Mouse (Mus musculus) CH12.LX (cell line): ENCODE measurements around the gene Sh3rf3. TPM values are rescaled to one million over a fixed set of nuclear protein-coding genes. Genes with fewer than 3 reads are reported as not detected.

Experiments
- DNase-seq: peaks from one replicate; pipeline ENCODE4 v3.0.0-alpha.2; 2013; ENCODE audit errors: extremely low read depth
- H3K27ac ChIP-seq: 2 replicates; pipeline ENCODE4 v1.5.1; 2012; ENCODE audit warnings: low read depth, mild to moderate bottlenecking, control low read depth, moderate library complexity; ENCODE audit not compliant: insufficient read depth
- H3K27me3 ChIP-seq: replicated peaks from 2 replicates; pipeline ENCODE3; 2012; ENCODE audit warnings: inconsistent platforms
- H3K36me3 ChIP-seq, 2 experiments: replicated peaks in 1 of 2; 2 replicates each; pipeline versions ENCODE3 to v1.6.1; 2012; ENCODE audit warnings: inconsistent platforms in 1 of 2, low read length in 1 of 2, mild to moderate bottlenecking in 1 of 2, mixed read lengths in 1 of 2, moderate library complexity in 1 of 2; ENCODE audit not compliant: control insufficient read depth in 1 of 2, insufficient read depth in 1 of 2
- H3K4me1 ChIP-seq, 2 experiments: 2 replicates each; pipeline ENCODE4 v1.6.1; 2012; ENCODE audit warnings: inconsistent platforms in 1 of 2, moderate library complexity in 1 of 2; ENCODE audit not compliant: insufficient read depth in 2 of 2, control insufficient read depth in 1 of 2
- H3K4me2 ChIP-seq: 2 replicates; pipeline ENCODE4 v1.6.1; 2012; ENCODE audit warnings: low read depth, mild to moderate bottlenecking, control low read depth; ENCODE audit not compliant: poor library complexity, insufficient read depth, severe bottlenecking
- H3K4me3 ChIP-seq, 3 experiments: fragments of 150-350 bp in 1 of 3; sonication (generic) in 1 of 3; replicated peaks in 1 of 3; 2 replicates each; pipeline versions ENCODE3 to v1.5.1; 2011 to 2012; ENCODE audit warnings: low read depth in 2 of 3, low read length in 2 of 3, mild to moderate bottlenecking in 2 of 3, moderate library complexity in 2 of 3, control low read depth in 1 of 3, improper control_type of control experiment in 1 of 3, inconsistent platforms in 1 of 3, mixed read lengths in 1 of 3; ENCODE audit not compliant: poor library complexity in 1 of 3
- H3K79me2 ChIP-seq: replicated peaks from 2 replicates; pipeline ENCODE4 v1.6.1; 2012; ENCODE audit warnings: mild to moderate bottlenecking, moderate library complexity; ENCODE audit not compliant: control insufficient read depth, poor library complexity, insufficient read depth, severe bottlenecking; ENCODE audit errors: extremely low read depth
- H3K9ac ChIP-seq: 2 replicates; pipeline ENCODE4 v1.6.1; 2012; ENCODE audit warnings: low read depth, mild to moderate bottlenecking, control low read depth, moderate library complexity; ENCODE audit not compliant: insufficient read depth
- H3K9me3 ChIP-seq: replicated peaks from 2 replicates; pipeline ENCODE3; 2012; ENCODE audit warnings: low read length, inconsistent platforms, mixed read lengths
- CHD2 ChIP-seq: IDR thresholded peaks from 2 replicates; pipeline ENCODE4 v1.6.1; 2011; ENCODE audit warnings: low read length, improper control_type of control experiment
- EP300 ChIP-seq: IDR thresholded peaks from 2 replicates; pipeline ENCODE4 v1.6.1; 2011; ENCODE audit warnings: low read length, improper control_type of control experiment
- JUN ChIP-seq: IDR thresholded peaks from 2 replicates; pipeline ENCODE4 v1.6.1; 2011; ENCODE audit warnings: low read depth, mild to moderate bottlenecking, low read length, improper control_type of control experiment, moderate library complexity; ENCODE audit not compliant: insufficient read depth
- JUND ChIP-seq: conservative IDR thresholded peaks from 2 replicates; pipeline ENCODE4 v1.6.1; 2011; ENCODE audit warnings: low read depth, low read length, improper control_type of control experiment
- KAT2A ChIP-seq: IDR thresholded peaks from 2 replicates; pipeline ENCODE4 v1.6.1; 2012; ENCODE audit warnings: low read length, improper control_type of control experiment, inconsistent platforms; ENCODE audit not compliant: insufficient replicate concordance
- MAZ ChIP-seq: IDR thresholded peaks from 2 replicates; pipeline ENCODE4 v1.6.1; 2012; ENCODE audit warnings: low read depth, mild to moderate bottlenecking, inconsistent platforms, low read length, improper control_type of control experiment, moderate library complexity
- MXI1 ChIP-seq: IDR thresholded peaks from 2 replicates; pipeline ENCODE4 v1.6.1; 2011; ENCODE audit warnings: mild to moderate bottlenecking, low read depth, low read length, improper control_type of control experiment
- MYC ChIP-seq: IDR thresholded peaks from 2 replicates; pipeline ENCODE4 v1.6.1; 2011; ENCODE audit warnings: low read depth, mild to moderate bottlenecking, improper control_type of control experiment, low read length
- NELFE ChIP-seq: IDR thresholded peaks from 2 replicates; pipeline ENCODE4 v1.6.1; 2011; ENCODE audit warnings: low read depth, low read length, improper control_type of control experiment
- PAX5 ChIP-seq: IDR thresholded peaks from 2 replicates; pipeline ENCODE4 v1.6.1; 2012; ENCODE audit warnings: low read length, inconsistent platforms, mixed read lengths
- POLR2A ChIP-seq: IDR thresholded peaks from 2 replicates; pipeline ENCODE4 v1.6.1; 2011; ENCODE audit warnings: low read depth, mild to moderate bottlenecking, improper control_type of control experiment, low read length
- POLR2AphosphoS2 ChIP-seq: IDR thresholded peaks from 2 replicates; pipeline ENCODE4 v1.6.1; 2011; ENCODE audit warnings: low read depth, low read length, improper control_type of control experiment
- SIN3A ChIP-seq: IDR thresholded peaks from 2 replicates; pipeline ENCODE4 v1.6.1; 2012; ENCODE audit warnings: low read length, improper control_type of control experiment, inconsistent platforms
- SMC3 ChIP-seq: IDR thresholded peaks from 2 replicates; pipeline ENCODE4 v1.6.1; 2011; ENCODE audit warnings: low read depth, low read length, improper control_type of control experiment
- USF1 ChIP-seq: IDR thresholded peaks from 2 replicates; pipeline ENCODE4 v1.6.1; 2014; ENCODE audit warnings: low read depth, mild to moderate bottlenecking, inconsistent platforms, low read length, improper control_type of control experiment
- USF2 ChIP-seq: conservative IDR thresholded peaks from 2 replicates; pipeline ENCODE4 v1.6.1; 2011; ENCODE audit warnings: low read depth, low read length, improper control_type of control experiment
- ZC3H11A ChIP-seq: IDR thresholded peaks from 2 replicates; pipeline ENCODE4 v1.6.1; 2012; ENCODE audit warnings: low read depth, mild to moderate bottlenecking, inconsistent platforms, low read length, improper control_type of control experiment
- ZKSCAN1 ChIP-seq: IDR thresholded peaks from 2 replicates; pipeline ENCODE4 v1.6.1; 2012; ENCODE audit warnings: low read depth, inconsistent platforms, low read length, improper control_type of control experiment, borderline replicate concordance
- dilution Hi-C: fragments of 300-500 bp; cut with MboI; formaldehyde crosslinking; loops from 2 replicates; pipeline ENCODE4 v1.14.3; 2020; ENCODE audit warnings: low sequenced_read_pairs; ENCODE audit not compliant: extremely low pct_unique_long_range_greater_than_20kb, extremely low pct_ligation_motif_present
- in situ Hi-C: fragments of 300-500 bp; cut with MboI; formaldehyde crosslinking; loops from 3 replicates; pipeline ENCODE4 v1.14.3; 2019; ENCODE audit warnings: low sequenced_read_pairs, low pct_ligation_motif_present, low pct_unique_long_range_greater_than_20kb, mixed read lengths
- polyA plus RNA-seq: library from polyadenylated mRNA; unstranded; fragments of >175 nt; gene quantifications from 2 replicates; pipeline ENCODE4 v1.2.1, GENCODE M21; 2012; ENCODE audit warnings: low read depth; ENCODE audit not compliant: insufficient read length
- total RNA-seq, 2 experiments: library from RNA; depleted of rRNA; stranded (reverse); fragments of 300-350 nt in 1 of 2; fragments of >200 nt in 1 of 2; gene quantifications; 2 replicates each; pipeline ENCODE4 v1.2.3; 2012 to 2014

Gene Sh3rf3
- total and polyA plus RNA-seq, 3 experiments = 0.13 to 0.64 TPM; not detected in 1

DNA sequence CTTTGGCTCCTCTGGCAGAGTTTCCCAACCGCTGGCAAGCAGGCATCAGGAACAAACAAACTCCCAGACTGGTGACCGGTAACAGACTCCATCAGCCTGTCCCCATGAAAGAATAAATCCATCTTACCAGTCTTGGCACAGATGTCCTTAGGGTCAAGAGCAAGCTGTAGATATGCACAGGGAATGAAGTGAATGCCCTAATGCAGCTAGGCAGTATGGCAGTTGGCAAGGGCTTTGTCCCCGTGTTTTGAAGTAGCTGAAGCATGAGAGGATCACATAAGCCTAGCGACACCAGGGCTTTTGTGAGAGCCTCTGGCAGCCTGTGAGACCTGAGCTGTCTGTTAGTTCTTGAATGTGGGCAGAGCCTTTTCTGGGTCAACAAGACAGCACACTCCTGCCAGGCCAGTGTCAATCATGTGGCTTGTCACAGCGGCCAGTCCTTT lies 93.9 kb downstream of the Sh3rf3 start:
- Histone ChIP-seq H3K4me2 (no peak overlapping the region), H3K36me3 (no peaks in the 10 kb centered on the region), H3K9me3 (no peaks in the 10 kb centered on the region), H3K79me2 (no peaks in the 10 kb centered on the region), H3K4me3 (no peak overlapping the region), H3K27me3 (peaks cover 25% of the 10 kb centered on the region), H3K4me1 (no peaks in the 10 kb centered on the region), H3K27ac (no peak overlapping the region), H3K9ac (no peak overlapping the region)
- dilution Hi-C loops (no loop called here), in situ Hi-C loops (no loop called here)
- no peak for DNase-seq
- TF ChIP-seq JUND (no peak), POLR2AphosphoS2 (no peak), MAZ (no peak), JUN (no peak), MYC (no peak), KAT2A (no peak), ZC3H11A (no peak), NELFE (no peak), POLR2A (no peak), USF1 (no peak), ZKSCAN1 (no peak), PAX5 (no peak), CHD2 (no peak), MXI1 (no peak)

DNA sequence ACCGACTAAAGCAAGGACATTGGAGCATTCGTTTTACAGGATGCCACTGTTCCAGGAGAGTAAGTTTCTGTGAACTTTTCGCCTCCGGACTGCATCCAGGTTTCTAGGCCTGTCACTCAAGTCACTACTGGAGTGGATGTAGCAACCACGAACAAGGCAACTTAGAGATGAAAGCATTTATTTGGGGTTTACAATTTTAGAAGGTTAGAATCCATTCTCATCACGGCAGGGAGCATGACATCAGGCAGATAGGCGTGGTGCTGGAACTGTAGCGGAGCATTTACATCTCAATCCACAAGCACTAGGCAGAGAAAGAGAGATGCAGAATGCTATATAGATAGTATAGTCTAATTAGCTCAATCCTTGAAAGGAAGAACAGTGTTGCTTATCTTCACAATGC lies 95.3 kb downstream of the Sh3rf3 start:
- in situ Hi-C loops (no loop called here), dilution Hi-C loops (no loop called here)
- H3K4me2 ChIP-seq = no peak overlapping the region
- TF ChIP-seq SIN3A = no peak
- no peak for TF ChIP-seq EP300
- no peak for TF ChIP-seq CHD2
- TF ChIP-seq SMC3 = no peak
- no peak for TF ChIP-seq ZC3H11A
- TF ChIP-seq USF2 = no peak
- no peak for TF ChIP-seq JUN
- TF ChIP-seq, all 38 proteins: peak for 0
- Histone ChIP-seq H3K9me3 (no peaks in the 10 kb centered on the region), H3K79me2 (no peaks in the 10 kb centered on the region), H3K4me3 (no peak overlapping the region), H3K36me3 (no peaks in the 10 kb centered on the region), H3K4me1 (no peaks in the 10 kb centered on the region), H3K27me3 (peaks cover 17% of the 10 kb centered on the region), H3K27ac (no peak overlapping the region), H3K9ac (no peak overlapping the region)
- no peak for DNase-seq
